Mouse (Mus musculus) frontal cortex, adult (tissue): ENCODE measurements at regions not wholly inside any gene's neighbourhood (a gene's known extent, or its start where the extent isn't known, plus 50 kb on each side); places are given as distances from the start of the nearest gene placed in this dataset.

Source experiments
- ATAC-seq: cut with Nextera tagmentation; 2 replicates; pipeline ENCODE4 v1.9.2; 2017; ENCODE audit warnings: mild to moderate bottlenecking, moderate library complexity, mixed read lengths; ENCODE audit not compliant: low TSS enrichment

GRCm38 (mm10) chr17:79282771-79283170, 72.1 kb downstream of the Cdc42ep3 start:
- ATAC-seq, result no peak

GRCm38 (mm10) chr17:79273551-79273950, 81.3 kb downstream of the Cdc42ep3 start:
- no peak for ATAC-seq

GRCm38 (mm10) chr17:79259691-79260090, 95.2 kb downstream of the Cdc42ep3 start:
- ATAC-seq, result no peak

- no peak for ATAC-seq
Observed at GRCm38 (mm10) chr17:79246962-79247902, 107.7 kb downstream of the Cdc42ep3 start.

- ATAC-seq, result no peak
Observed at GRCm38 (mm10) chr17:79244121-79244520, 110.8 kb downstream of the Cdc42ep3 start.

GRCm38 (mm10) chr17:79243426-79243825, 111.5 kb downstream of the Cdc42ep3 start:
- ATAC-seq, result no peak

GRCm38 (mm10) chr17:79241489-79241888, 113.4 kb downstream of the Cdc42ep3 start:
- ATAC-seq, result no peak

GRCm38 (mm10) chr17:79236244-79236781, 118.6 kb downstream of the Cdc42ep3 start:
- no peak for ATAC-seq

- ATAC-seq, result peak; percentile 99
Observed at GRCm38 (mm10) chr17:79230653-79231489, 124.0 kb downstream of the Cdc42ep3 start.

- ATAC-seq, result no peak
Observed at GRCm38 (mm10) chr17:79206563-79206962, 148.3 kb downstream of the Cdc42ep3 start.

- no peak for ATAC-seq
Observed at GRCm38 (mm10) chr17:79206111-79206510, 148.8 kb downstream of the Cdc42ep3 start.

GRCm38 (mm10) chr17:79199814-79200491, 148.2 kb downstream of the Qpct start:
- ATAC-seq, result no peak

- no peak for ATAC-seq
Observed at GRCm38 (mm10) chr17:79191871-79192373, 140.2 kb downstream of the Qpct start.

GRCm38 (mm10) chr17:79188282-79188681, 136.6 kb downstream of the Qpct start:
- ATAC-seq, result no peak

- no peak for ATAC-seq
Observed at GRCm38 (mm10) chr17:79180277-79181130, 128.8 kb downstream of the Qpct start.

- ATAC-seq, result no peak
Observed at GRCm38 (mm10) chr17:79177259-79177658, 125.6 kb downstream of the Qpct start.

- no peak for ATAC-seq
Observed at GRCm38 (mm10) chr17:79176356-79176755, 124.7 kb downstream of the Qpct start.

- peak; percentile 4; the same call in 1 of the 2 replicates for ATAC-seq
Observed at GRCm38 (mm10) chr17:79175381-79175780, 123.7 kb downstream of the Qpct start.

- no peak for ATAC-seq
Observed at GRCm38 (mm10) chr17:79172328-79172727, 120.6 kb downstream of the Qpct start.

GRCm38 (mm10) chr17:79170690-79171089, 119.0 kb downstream of the Qpct start:
- ATAC-seq, result no peak
